Mouse (Mus musculus): ENCODE data around the gene Rpusd4.

The Rpusd4 gene

DNA sequence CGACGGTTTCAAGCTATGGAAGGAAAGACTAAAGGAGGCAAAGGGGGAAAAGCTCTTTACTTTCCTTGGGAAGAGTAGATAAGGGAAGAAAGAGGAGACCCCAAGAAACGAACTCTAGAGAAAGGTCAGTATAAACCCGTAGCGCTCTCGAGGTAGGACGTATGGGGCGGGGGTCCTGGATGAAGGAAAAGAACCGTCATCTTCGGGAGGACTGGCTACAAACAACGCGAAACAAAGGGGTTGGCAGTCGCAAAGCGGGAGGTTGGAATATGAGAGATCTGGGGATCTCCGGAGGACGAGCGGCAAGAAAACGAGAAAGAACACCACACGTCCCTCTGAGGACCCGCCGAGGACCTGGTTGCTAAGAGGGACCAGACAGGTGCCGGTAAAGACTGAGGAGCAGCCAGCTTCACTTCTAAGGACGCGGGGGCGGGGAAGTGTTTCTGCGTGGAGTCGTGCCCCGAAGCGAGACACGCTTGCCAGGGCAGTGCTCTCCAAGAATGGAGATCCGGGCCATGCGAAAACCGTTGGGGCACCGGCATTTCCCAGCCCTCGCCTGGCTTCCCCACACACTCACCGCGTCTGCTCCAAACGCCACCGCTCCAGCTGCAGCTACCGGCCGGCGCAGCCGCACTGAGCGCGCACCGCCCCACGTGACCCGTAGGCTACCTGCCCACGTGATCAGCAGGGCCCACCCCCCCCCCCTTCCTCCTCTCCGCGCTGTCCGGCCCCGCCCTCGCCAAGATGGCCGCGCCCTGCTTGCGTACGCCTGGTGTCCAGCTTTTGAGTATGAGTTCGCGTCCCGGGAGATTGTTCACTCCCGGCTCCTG lies at the start of gene Rpusd4, which contains the start of gene Fam118b:
Gene Rpusd4, plus strand, starts transcription at position 720 of the 830 bp plus-strand sequence.
Gene Fam118b, minus strand, starts transcription at position 660 of the 830 bp plus-strand sequence.
- DNase-seq (ENCODE audit: low spot score): peak; percentile 87

- DNase-seq (ENCODE audit: low spot score): no peak
Observed at GRCm38 (mm10) chr9:35217963-35218362, 49.7 kb upstream of the Rpusd4 start.

GRCm38 (mm10) chr9:35223466-35223865 lies 44.2 kb upstream of the Rpusd4 start:
- DNase-seq (ENCODE audit: low spot score): no peak

GRCm38 (mm10) chr9:35228671-35229070 lies 39.0 kb upstream of the Rpusd4 start:
- no peak for DNase-seq (ENCODE audit: low spot score)

DNA sequence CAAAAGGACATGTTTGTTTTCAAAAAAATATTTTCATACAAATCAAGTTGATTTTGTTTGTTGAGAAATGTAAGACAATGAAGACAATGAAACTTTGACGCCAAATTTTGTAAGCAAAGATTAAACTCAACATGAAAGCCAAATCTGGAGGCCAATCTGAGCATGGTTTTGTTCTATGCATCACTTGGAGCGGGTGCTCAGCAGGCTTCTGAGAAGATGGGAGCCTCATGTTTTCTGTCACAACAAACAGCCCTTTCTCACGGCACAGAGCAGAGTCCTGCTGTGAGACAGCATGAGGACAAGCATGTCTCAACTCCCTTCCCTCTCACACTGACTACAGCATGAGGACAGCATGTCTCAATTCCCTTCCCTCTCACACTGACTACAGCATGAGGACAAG lies 31.7 kb upstream of the Rpusd4 start:
- no peak for DNase-seq (ENCODE audit: low spot score)

GRCm38 (mm10) chr9:35238371-35238770 lies 29.3 kb upstream of the Rpusd4 start:
- no peak for DNase-seq (ENCODE audit: low spot score)

- no peak for DNase-seq (ENCODE audit: low spot score)
Observed at GRCm38 (mm10) chr9:35238915-35239571, 28.6 kb upstream of the Rpusd4 start.

DNA sequence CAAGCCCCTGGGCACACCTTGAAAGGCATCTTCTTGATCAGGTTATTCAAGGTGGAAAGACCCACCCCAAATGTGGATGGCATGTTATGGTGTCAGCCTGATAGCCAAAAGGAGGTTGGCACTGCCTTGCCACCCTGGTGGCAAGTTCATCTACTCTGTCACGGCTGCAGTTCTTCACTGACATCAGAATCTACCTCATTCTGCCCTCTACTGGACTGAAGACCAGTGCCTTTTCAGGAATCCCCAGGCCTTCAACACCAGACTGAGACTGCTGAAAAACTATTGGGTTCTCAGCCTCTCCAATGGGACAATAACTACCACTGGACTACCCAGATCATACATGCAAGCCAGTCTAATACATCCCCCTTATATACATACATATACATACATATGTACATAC lies 27.9 kb upstream of the Rpusd4 start:
- DNase-seq (ENCODE audit: low spot score): no peak

DNA sequence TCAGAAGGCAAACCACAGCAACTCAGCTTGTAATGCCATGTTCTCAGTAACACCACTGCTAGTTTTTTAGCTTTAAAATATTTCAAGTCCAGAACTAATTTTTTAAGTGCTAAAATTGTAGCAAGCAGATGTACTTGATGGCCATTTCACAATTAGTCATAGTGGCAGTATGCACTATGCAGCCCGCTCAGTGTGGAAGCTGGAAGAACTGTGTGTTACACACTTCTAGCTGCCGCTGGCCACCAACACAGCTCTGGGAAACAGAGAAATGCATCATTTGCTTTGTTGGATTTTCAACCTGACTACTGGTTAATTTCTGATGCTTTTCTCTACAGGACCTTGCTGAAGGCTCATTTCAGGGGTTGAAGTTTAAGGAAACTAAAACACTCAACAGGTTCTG lies 20.3 kb upstream of the Rpusd4 start:
- no peak for DNase-seq (ENCODE audit: low spot score)

DNA sequence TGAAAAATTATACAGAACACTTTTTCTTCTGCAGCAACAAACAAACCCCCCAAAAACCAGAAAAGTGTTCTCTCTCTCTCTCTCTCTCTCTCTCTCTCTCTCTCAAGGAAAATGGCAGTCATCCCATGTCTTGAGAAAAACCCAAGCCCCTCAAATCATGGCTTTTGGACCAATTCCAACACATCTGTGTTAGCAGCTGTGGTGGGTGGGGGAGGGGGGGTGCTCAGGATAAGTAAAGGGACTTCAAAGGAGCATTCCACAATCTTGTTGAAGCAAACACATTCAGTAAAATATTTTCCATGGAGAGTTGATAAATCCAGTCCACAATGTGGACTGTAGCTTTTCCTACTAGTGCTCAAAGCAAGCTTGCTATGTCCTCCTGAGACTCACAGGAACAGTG lies 18.2 kb upstream of the Rpusd4 start:
- DNase-seq (ENCODE audit: low spot score): no peak

DNA sequence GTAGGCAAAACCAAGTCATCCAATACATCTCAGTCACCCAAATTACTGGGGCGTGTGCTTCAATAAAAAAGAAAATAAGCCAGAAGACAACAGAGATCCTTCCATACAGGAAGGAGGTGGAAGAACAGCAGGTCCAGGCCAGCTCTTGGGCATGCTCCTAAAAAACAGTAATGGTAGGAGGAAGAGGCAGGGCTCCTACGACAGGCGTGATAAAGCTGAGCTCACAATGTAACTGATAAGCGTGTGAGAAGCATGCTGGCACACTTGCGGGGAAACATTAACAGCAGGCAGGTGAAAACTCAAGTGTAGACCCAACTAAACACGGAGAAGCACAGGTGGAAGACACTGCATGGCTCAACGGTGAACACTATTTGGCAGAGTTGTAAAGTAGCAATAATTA lies 10.3 kb upstream of the Rpusd4 start:
- DNase-seq (ENCODE audit: low spot score): no peak

DNA sequence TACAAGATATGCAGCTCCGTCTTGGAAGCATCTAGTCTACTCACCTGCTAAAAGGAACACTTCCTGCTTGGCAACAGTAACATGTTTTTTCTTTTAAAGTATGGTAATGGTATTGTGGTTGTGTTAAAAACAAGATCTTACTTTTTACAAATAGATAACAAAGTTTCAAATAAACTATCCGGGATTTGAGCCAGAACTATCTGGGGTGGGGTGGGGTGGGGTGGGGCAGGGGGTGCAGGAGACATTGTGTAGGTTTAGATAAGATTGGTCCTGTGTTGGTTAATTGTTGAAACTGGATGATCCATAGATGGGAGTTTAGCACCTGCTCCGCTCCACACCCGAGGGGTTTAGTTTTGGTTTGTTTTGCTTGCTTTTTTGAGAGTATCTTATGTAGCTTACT lies 5.2 kb upstream of the Rpusd4 start:
- DNase-seq (ENCODE audit: low spot score): no peak

DNA sequence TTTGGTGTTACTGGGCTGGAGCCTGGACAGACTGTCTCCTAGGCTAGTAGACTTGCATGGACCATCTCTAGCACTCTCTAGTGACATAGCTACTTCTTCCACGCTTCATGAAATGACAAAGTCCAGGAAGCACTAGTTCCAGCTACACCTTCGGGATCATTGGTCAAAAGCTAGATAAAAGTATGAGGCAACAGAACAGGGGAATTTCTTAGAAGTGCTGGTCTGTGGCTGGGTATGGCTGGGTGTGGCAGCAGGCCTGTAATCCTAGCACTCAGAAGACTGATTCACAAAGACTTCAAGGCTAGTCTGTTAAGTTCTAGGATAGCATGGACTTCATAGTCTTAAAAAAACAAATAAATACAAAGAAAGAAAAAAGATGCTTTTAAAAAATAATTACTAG lies 4.2 kb upstream of the Rpusd4 start:
- no peak for DNase-seq (ENCODE audit: low spot score)

DNA sequence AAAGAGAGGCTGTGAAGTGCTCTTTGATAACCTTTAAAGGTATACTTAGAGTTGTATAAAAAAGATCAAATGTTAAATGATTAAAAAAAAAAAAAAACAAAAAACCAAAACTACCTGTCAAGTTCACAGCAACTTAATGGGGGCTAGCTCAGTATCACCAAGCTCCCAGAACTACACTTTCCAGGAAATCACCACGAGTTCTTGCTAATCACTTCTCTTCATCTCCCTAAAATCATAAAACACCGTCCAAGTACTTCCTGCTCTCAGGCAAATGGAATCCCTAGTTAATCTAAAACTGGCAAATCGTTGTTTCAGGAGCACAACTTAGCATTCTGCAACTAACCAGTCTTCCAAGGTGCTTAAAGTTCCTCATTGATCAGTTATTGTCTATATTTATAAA lies 3.2 kb upstream of the Rpusd4 start:
- DNase-seq (ENCODE audit: low spot score): no peak

DNA sequence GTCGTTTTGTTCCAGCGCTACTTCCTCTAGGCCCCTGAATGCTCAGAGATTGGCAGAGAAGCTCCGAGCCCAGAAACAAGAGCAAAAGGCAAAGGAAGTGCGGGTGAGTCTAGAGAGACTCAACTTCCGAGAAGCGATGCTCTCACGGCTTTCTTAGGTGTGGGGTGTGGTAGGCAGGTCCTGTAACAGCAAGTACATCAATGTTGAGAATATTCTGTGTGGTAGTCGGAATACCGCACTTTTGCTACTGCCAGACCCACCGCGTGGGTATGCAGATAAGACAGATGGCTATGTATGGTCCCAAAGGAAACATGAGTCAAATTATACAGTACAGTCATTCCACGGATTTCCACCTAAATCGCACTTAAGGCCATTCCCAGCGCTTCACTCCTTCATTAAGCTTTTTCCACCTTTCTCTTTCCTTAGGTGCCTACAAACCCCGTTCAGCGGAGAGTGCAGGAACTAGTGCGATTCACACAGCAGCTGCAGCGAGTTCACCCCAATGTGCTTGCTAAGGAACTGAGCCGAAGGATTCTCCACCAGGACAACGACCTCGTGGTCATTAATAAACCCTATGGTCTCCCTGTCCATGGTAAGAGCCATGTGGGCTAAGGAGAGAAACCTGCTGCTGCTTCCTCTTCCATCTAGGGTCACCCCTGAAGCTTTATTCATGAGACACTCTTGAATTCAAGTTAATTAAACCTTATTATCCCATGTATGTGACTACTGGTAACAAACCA lies 481 bp downstream of the Rpusd4 start:
- no peak for DNase-seq (ENCODE audit: low spot score)

DNA sequence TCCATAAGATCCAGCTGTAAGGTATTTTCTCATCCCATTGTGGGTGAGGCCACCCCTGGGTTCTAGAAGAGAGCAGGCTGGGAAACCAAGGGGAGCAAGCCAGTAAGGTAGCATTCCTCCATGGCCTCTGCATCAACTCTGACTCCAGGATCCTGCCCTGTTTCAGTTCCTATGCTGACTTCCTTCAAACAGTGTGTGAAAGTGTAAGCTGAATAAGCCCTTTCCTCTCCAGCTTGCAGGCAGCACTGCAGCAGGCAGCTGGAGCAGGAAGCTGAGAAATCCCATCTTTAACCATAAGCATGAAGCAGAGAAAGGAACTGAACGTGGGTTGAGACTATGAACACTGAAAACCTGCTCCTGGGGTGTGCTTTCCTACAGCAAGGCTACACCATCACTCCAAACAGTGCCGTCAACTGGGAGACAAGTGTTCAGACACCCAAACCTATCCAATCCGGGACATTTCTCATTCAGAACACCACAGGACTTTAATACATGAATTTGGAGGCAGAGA lies 10.2 kb downstream of the Rpusd4 start:
- no peak for DNase-seq (ENCODE audit: low spot score)

GRCm38 (mm10) chr9:35278451-35278850 lies 10.8 kb downstream of the Rpusd4 start:
- no peak for DNase-seq (ENCODE audit: low spot score)

DNA sequence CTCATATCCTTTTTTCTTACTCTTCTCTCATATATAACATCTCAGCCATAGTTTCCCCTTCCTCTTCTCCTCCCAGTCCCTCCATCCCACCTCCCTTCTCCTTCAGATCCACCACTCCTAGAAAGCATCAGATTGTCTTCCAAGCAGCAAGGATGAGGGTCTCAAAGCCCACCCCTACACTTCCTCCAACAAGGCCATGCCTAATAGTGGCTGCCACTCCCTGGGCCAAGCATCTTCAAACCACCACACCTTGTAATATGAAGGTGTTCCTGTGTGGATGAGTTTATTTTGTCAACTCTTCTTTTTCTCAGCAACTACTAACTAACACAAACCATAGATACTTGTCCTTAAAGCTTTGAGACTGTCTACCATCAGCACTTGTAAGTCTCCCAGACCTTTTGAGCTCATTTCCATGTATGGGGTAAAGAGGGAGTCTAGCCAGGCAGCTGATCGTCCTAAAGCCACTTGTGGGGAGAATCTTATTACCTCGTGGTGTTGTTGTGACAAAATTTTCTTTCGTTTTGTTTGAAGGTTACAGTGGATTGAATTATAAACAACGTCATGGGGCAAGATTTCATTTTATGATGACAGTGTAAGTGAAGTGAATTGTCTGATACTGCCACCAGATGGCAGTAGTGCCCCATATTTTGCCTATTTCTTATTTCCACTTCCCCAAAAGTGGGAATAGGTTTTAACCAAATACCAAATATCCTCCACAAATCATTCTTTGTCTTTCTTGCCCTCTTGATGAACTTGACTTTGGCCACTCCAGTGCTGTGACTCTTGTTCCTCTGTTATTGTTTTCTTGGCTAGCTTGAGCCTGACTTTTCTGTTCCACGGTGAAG lies 14.6 kb downstream of the Rpusd4 start:
- peak; percentile 62 for DNase-seq (ENCODE audit: low spot score)

GRCm38 (mm10) chr9:35282851-35283200 lies 15.2 kb downstream of the Rpusd4 start:
- DNase-seq (ENCODE audit: low spot score): no peak

- DNase-seq (ENCODE audit: low spot score): no peak
Observed at GRCm38 (mm10) chr9:35283415-35284069, 15.9 kb downstream of the Rpusd4 start.

DNA sequence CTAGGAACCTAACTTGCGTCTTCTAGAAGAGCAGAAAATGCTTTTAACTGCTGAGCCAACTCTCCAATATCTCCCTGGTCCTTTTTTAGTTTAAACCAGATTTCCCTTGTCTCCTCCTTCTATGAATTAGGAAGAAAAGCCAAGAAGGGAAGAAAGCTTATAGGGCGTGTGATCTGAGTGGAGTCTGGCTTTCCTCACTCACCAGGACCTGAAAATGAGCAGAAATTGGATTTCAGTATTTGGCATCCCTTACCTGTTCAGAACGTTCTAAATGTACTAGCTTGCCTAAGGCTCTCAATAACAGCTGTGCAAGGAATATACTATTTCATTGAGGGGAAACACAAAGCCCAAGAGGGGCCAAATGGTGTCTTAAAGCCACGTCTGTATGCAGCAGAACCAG lies 16.7 kb downstream of the Rpusd4 start:
- no peak for DNase-seq (ENCODE audit: low spot score)

Measured in ovary, postnatal 14 days (tissue).